In the genomic region with DNA sequence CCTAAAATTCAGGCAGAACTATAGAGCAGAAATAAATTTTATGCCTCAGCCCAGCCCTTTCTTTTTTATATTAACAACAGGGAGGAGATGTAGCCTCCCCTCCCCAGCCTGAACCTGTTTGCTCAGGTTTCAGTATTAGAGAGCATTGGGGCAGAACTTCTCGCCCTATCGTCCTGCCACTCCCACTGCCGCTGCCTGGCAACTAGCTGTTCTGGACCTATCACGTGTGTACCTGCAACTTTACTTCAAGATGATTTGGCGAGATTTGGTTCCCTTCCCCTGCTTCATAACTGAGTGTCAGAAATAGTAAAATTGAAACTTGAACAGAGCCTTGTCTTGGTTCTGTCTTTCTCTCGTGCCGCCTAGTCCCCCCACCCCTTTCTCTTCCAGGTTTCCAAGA, we compare ENCODE assay signal across 23 mouse cellular contexts. TPM values are rescaled to one million over a fixed set of nuclear protein-coding genes. Genes with fewer than 3 reads are reported as not detected.
"Had no signal": no experiment of that assay in that cellular context is flagged by ENCODE, and none has a peak within 500 bp of the region (broad histone marks: within the 10 kb centered on the region; RNA-seq: fewer than 3 reads in every experiment).

No protein-coding gene starts in this region.

RNA-seq across cellular contexts. Expression of a gene that starts 50.1 kb away (rescaled TPM):
- polyA plus RNA-seq: gonadal fat pad, adult 2 months; heart, adult 2 months; heart, embryonic 11.5 days; heart, embryonic 13.5 days; heart, embryonic 15.5 days; heart, postnatal 0 days; hindbrain, embryonic 13.5 days; hindbrain, embryonic 15.5 days; hindbrain, postnatal 0 days; inflammation-experienced regulatory T-cells, adult 6 months; intestine, embryonic 15.5 days; intestine, postnatal 0 days; kidney, embryonic 15.5 days; kidney, postnatal 0 days; large intestine, adult 2 months; limb, embryonic 11.5 days; limb, embryonic 13.5 days; liver, embryonic 12.5 days; liver, embryonic 14.5 days; liver, embryonic 16.5 days had no signal

RNA-seq across cellular contexts. Expression of a gene that starts 56.0 kb away (rescaled TPM):
- polyA plus RNA-seq: heart, adult 2 months; heart, embryonic 11.5 days; heart, embryonic 13.5 days; heart, embryonic 15.5 days; heart, postnatal 0 days; hindbrain, embryonic 11.5 days; hindbrain, embryonic 13.5 days; hindbrain, embryonic 15.5 days; inflammation-experienced regulatory T-cells, adult 6 months; intestine, embryonic 15.5 days; intestine, postnatal 0 days; kidney, embryonic 15.5 days; kidney, postnatal 0 days; large intestine, adult 2 months; limb, embryonic 11.5 days; limb, embryonic 13.5 days; limb, embryonic 15.5 days; liver, adult 2 months; liver, embryonic 12.5 days; liver, embryonic 14.5 days; liver, embryonic 16.5 days had no signal

RNA-seq across cellular contexts. Expression of a gene that starts 59.6 kb away (rescaled TPM):
- polyA plus RNA-seq: heart, adult 2 months; heart, embryonic 11.5 days; heart, embryonic 13.5 days; heart, embryonic 15.5 days; heart, postnatal 0 days; hindbrain, embryonic 11.5 days; hindbrain, embryonic 13.5 days; hindbrain, embryonic 15.5 days; hindbrain, postnatal 0 days; inflammation-experienced regulatory T-cells, adult 6 months; intestine, embryonic 15.5 days; intestine, postnatal 0 days; kidney, embryonic 15.5 days; kidney, postnatal 0 days; large intestine, adult 2 months; limb, embryonic 11.5 days; limb, embryonic 13.5 days; limb, embryonic 15.5 days; liver, adult 2 months; liver, embryonic 12.5 days; liver, embryonic 14.5 days; liver, embryonic 16.5 days had no signal
